Mouse (Mus musculus) urinary bladder, adult 18-20 months (tissue): Measurements from ENCODE around the gene Tti1.

Experiments used
- DNase-seq, 2 experiments: peaks; one replicate each; pipeline ENCODE4 v3.0.0; 2022; ENCODE audit warnings: low spot score in 2 of 2, mixed read lengths in 2 of 2

Tti1 gene

GRCm38 (mm10) chr2:158039662-158040061, 11.4 kb upstream of the Tti1 start:
- DNase-seq: no peak

GRCm38 (mm10) chr2:158037571-158037970, 9.3 kb upstream of the Tti1 start:
- no peak for DNase-seq

- no peak for DNase-seq
Measured at GRCm38 (mm10) chr2:158036953-158037352, 8.7 kb upstream of the Tti1 start.

GRCm38 (mm10) chr2:158036408-158036807, 8.2 kb upstream of the Tti1 start:
- no peak for DNase-seq

- DNase-seq: no peak
Measured at GRCm38 (mm10) chr2:158035813-158036212, 7.6 kb upstream of the Tti1 start.

- no peak for DNase-seq
Measured at GRCm38 (mm10) chr2:158030007-158030406, 1.8 kb upstream of the Tti1 start.

GRCm38 (mm10) chr2:158027855-158028353, 329 bp downstream of the Tti1 start:
- DNase-seq: no peak

- DNase-seq: no peak
Measured at GRCm38 (mm10) chr2:158017330-158017729, 10.9 kb downstream of the Tti1 start.

- DNase-seq: no peak
Measured at GRCm38 (mm10) chr2:158012608-158013007, 15.6 kb downstream of the Tti1 start.

GRCm38 (mm10) chr2:158009373-158009772, 18.9 kb downstream of the Tti1 start:
- DNase-seq: no peak

- DNase-seq: no peak
Measured at GRCm38 (mm10) chr2:158005641-158006040, 22.6 kb downstream of the Tti1 start.

- no peak for DNase-seq
Measured at GRCm38 (mm10) chr2:158004620-158005019, 23.6 kb downstream of the Tti1 start.

- no peak for DNase-seq
Measured at GRCm38 (mm10) chr2:157998817-157999216, 29.4 kb downstream of the Tti1 start.

GRCm38 (mm10) chr2:157992501-157992900, 35.7 kb downstream of the Tti1 start:
- no peak for DNase-seq

- no peak for DNase-seq
Measured at GRCm38 (mm10) chr2:157991026-157991425, 37.2 kb downstream of the Tti1 start.

- DNase-seq: no peak
Measured at GRCm38 (mm10) chr2:157989946-157990345, 38.3 kb downstream of the Tti1 start.

- DNase-seq: no peak
Measured at GRCm38 (mm10) chr2:157988416-157989190, 39.6 kb downstream of the Tti1 start.

GRCm38 (mm10) chr2:157986235-157986634, 42.0 kb downstream of the Tti1 start:
- no peak for DNase-seq

- no peak for DNase-seq
Measured at GRCm38 (mm10) chr2:157985611-157986010, 42.6 kb downstream of the Tti1 start.

GRCm38 (mm10) chr2:157983276-157983675, 45.0 kb downstream of the Tti1 start:
- no peak for DNase-seq

- DNase-seq: no peak
Measured at GRCm38 (mm10) chr2:157982727-157983126, 45.5 kb downstream of the Tti1 start.

GRCm38 (mm10) chr2:157979241-157979640, 49.0 kb downstream of the Tti1 start:
- DNase-seq: no peak

GRCm38 (mm10) chr2:157975595-157975994, 52.6 kb downstream of the Tti1 start:
- DNase-seq: no peak
